Comparison of ENCODE assay signal across 7 mouse cellular contexts in the genomic region with DNA sequence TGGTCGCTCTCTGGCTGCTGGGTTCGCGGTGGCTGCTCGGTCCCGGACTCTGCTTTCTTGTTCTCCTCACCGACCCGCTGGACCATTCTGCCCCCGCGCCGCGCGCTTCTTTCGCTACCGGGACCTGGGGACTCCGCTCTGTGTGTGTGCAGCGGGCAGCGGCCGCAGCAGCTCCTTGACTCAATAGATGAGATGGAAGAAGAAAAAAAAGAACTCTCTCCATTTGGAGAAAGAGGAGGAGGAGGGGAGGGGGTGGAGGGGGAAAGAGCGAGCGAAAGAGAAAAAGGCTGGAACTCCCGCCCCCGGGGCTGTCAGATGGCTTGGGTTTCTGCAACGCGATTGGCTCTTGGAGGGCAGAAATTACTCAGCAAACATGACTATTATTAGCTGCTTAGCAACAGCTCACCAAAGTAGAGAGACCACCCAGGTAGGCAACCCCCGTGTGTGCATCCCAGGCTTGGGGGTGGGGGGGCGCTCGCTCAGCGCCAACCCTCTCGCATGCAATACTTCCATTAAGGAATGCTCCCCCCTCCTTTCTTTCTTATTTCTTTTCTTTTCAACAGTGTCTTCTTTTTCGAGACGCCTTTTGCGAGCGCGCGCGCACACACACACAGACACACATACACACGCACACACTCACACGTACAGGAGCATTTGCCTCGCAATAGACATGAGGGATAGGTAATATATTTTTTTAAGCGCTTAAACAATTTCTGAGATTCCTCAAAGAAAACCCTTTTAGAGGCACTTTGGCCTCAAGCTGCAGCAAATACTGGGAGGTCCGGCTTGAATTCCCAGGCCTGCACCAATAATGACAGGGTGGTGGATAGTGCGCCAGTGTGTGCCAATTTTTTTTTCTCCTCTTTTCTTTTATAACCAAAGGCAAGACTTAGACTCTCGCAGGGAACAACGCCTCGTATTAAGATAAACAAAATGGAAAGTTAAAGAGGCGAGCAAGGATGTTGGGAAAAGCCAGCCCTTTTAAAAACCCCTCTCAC. TPM values are rescaled to one million over a fixed set of nuclear protein-coding genes. Genes with fewer than 3 reads are reported as not detected.
DNase-seq lines count a peak whose midpoint lies in the region; ATAC-seq lines count a peak whose summit lies in the region.

No protein-coding gene starts in this region.

- peak; percentile 56 for ATAC-seq in intestine, embryonic 16.5 days
- ATAC-seq in midbrain, embryonic 12.5 days (ENCODE audit: low FRiP score, low read depth) = peak; percentile 65

- H3K27me3 ChIP-seq in intestine, embryonic 16.5 days (replicated peaks; ENCODE audit: control insufficient read depth, insufficient read depth, low read length) = no peaks in the 10 kb centered on the region
- peaks cover 24% of the 10 kb centered on the region for H3K27me3 ChIP-seq in limb, embryonic 10.5 days (ENCODE audit: low read depth, poor library complexity, severe bottlenecking)
- peaks cover 28% of the 10 kb centered on the region for H3K27me3 ChIP-seq in midbrain, embryonic 12.5 days

- peak overlapping the region; percentile 88 for H3K9ac ChIP-seq in intestine, embryonic 16.5 days (ENCODE audit: low read depth, low read length)
- peak overlapping the region; percentile 99 for H3K9ac ChIP-seq in midbrain, embryonic 12.5 days (replicated peaks)

- peak; percentile 82 for DNase-seq in adrenal gland, adult 8-10 months
- peak; percentile 97 for DNase-seq in embryo, embryonic 11 days
- peak; percentile 81 for DNase-seq in gastrocnemius, postnatal 25 days
- peak; percentile 91 for DNase-seq in limb, embryonic 10.5 days (ENCODE audit: low spot score)
- DNase-seq in spleen, adult 18-20 months = peak; percentile 53 to 64

- H3K4me1 ChIP-seq in intestine, embryonic 16.5 days (ENCODE audit: control insufficient read depth, insufficient read depth, low read length) = no peaks in the 10 kb centered on the region; the same call in 1 of the 2 replicates
- peaks cover 65% of the 10 kb centered on the region for H3K4me1 ChIP-seq in limb, embryonic 10.5 days
- peaks cover 51% of the 10 kb centered on the region for H3K4me1 ChIP-seq in midbrain, embryonic 12.5 days

- no peaks in the 10 kb centered on the region for H3K36me3 ChIP-seq in intestine, embryonic 16.5 days (ENCODE audit: control insufficient read depth, insufficient read depth, low read length)
- peaks cover 15% of the 10 kb centered on the region for H3K36me3 ChIP-seq in limb, embryonic 10.5 days
- no peaks in the 10 kb centered on the region for H3K36me3 ChIP-seq in midbrain, embryonic 12.5 days

- peak overlapping the region; percentile 81 for H3K4me2 ChIP-seq in intestine, embryonic 16.5 days (ENCODE audit: low read depth, low read length)
- H3K4me2 ChIP-seq in midbrain, embryonic 12.5 days (replicated peaks) = peak overlapping the region; percentile 86

- peak overlapping the region; percentile 99 for H3K27ac ChIP-seq in intestine, embryonic 16.5 days (ENCODE audit: low read length)
- peak overlapping the region; percentile 99 for H3K27ac ChIP-seq in limb, embryonic 10.5 days
- H3K27ac ChIP-seq in midbrain, embryonic 12.5 days (replicated peaks) = peak overlapping the region; percentile 99

- WGBS in intestine, embryonic 16.5 days = under 1% methylated on average over 46 of the region's 46 CpGs
- WGBS in limb, embryonic 10.5 days = under 1% methylated on average over 46 of the region's 46 CpGs
- under 1% methylated on average over 46 of the region's 46 CpGs for WGBS in midbrain, embryonic 12.5 days

- H3K4me3 ChIP-seq in intestine, embryonic 16.5 days (ENCODE audit: low read length) = peak overlapping the region; percentile 63
- H3K4me3 ChIP-seq in limb, embryonic 10.5 days = peak overlapping the region; percentile 98
- H3K4me3 ChIP-seq in midbrain, embryonic 12.5 days = peak overlapping the region; percentile 98

- no peaks in the 10 kb centered on the region for H3K9me3 ChIP-seq in intestine, embryonic 16.5 days (ENCODE audit: control insufficient read depth, low read length)
- no peaks in the 10 kb centered on the region for H3K9me3 ChIP-seq in limb, embryonic 10.5 days (replicated peaks)
- no peaks in the 10 kb centered on the region for H3K9me3 ChIP-seq in midbrain, embryonic 12.5 days

RNA-seq across cellular contexts. Expression of gene Ptch1, which starts 7.1 kb away (rescaled TPM):
- 10 to 100 TPM; 61.8 to 83.5 (median 72.3) TPM for total RNA-seq in adrenal gland, adult 8-10 months (2022)
- total RNA-seq in gastrocnemius, postnatal 25 days (2021) = 10 to 100 TPM in 1 of 2 experiments, 1 to 10 TPM in 1; 9.9 to 11.2 TPM
- 24.5 and 25.5 TPM in 2 replicates for polyA plus RNA-seq in intestine, embryonic 16.5 days (2015; fragmentation: Nextera tagmentation; extraction: Ambion mirVana)
- polyA plus RNA-seq in limb, embryonic 10.5 days (2016; fragmentation: Nextera tagmentation; extraction: Ambion mirVana) = 18.2 and 19.0 TPM in 2 replicates
- polyA plus RNA-seq in midbrain, embryonic 12.5 days (2016; fragmentation: Nextera tagmentation; extraction: Ambion mirVana) = 18.6 and 24.5 TPM in 2 replicates

Comparison
In these comparisons a context has a peak if more than half of its experiments do, and no peak if none do; other contexts are left out.
1. Peak in every context shown above with its lines: DNase-seq, ATAC-seq, H3K4me3 ChIP-seq and H3K27ac ChIP-seq.